Mouse (Mus musculus) embryo, embryonic 10 days (tissue): Measurements from ENCODE around the gene Cited1.
A peak's percentile ranks its signal among the peaks of the same experiment; 100 is the strongest.

ENCODE experiments used
- DNase-seq: peaks from one replicate; pipeline ENCODE4 v3.0.0-alpha.2; 2015; ENCODE audit warnings: low spot score

The Cited1 gene

DNA sequence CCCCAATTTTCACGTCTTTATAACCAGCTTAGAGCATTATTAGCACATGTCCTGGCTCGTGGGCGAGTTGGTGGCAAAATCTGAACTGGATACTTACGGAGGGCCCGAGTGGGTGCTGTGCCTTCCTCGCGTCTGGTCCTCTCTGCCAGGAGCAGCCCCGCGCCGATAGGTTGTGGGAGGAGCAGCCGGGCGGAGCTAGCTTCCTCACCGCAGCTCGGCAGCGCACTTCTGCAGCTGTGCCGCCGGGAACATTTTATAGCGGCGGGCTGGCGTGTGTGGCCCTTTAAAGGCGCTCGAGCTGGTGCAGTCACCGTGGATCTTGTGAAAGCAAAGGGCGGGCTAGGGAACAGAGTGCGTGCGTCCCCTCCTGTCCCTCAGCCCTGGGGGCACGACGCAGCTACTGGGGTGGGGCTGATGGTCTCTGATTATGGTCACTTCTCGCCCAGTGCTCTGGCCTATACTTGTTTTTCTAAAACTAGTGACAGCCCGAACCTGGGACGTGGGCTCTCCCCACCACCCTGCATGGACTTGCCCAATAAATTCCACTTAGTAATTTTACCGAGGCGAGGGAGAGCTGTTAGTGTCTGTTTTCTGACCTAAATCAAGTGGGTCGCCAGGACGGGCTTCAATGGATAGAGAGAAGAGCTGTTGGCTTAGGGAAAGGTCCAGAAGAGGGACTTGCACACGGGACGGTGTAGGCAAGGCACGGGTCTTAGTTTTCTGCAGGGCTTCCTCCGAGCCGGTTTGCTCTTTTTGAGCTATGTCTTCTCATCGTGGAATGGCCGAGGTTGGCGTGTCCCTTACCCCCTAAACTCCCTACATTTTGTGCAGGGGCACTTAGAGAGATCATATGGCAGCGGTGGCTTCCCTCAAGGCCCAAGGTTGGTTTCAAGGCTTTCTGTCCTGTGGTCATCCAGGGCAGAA lies at the start of gene Cited1:
Gene Cited1, minus strand, starts transcription at position 245 of the 924 bp plus-strand sequence.
- peak; percentile 84 for DNase-seq

DNA sequence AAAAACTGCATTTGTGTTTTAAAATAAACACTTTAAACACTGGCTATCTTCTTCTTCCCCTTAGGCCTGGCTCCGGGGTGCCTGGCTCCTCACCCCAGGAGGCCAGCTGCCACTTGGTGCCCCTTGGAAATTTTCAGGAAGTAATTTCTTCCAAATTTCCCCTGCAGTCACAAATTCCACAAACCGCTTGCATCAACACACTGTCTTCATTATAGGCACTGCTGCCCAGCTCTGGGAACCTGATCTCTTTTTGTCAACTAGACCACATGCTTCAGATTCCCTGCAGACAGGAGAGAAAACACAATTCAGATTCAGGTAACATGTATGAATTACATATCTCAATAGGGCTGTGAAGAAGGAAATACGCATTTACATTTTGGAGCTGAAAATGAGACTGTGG lies 32.9 kb upstream of the Cited1 start:
- DNase-seq: no peak

GRCm38 (mm10) chrX:102262620-102263345 lies 10.8 kb upstream of the Cited1 start:
- DNase-seq: no peak

- no peak for DNase-seq
These were observed 7.8 kb upstream of the Cited1 start for GRCm38 (mm10) chrX:102259772-102260171.

- peak; percentile 57 for DNase-seq
These were observed 1.9 kb upstream of the Cited1 start for GRCm38 (mm10) chrX:102253892-102254291.

DNA sequence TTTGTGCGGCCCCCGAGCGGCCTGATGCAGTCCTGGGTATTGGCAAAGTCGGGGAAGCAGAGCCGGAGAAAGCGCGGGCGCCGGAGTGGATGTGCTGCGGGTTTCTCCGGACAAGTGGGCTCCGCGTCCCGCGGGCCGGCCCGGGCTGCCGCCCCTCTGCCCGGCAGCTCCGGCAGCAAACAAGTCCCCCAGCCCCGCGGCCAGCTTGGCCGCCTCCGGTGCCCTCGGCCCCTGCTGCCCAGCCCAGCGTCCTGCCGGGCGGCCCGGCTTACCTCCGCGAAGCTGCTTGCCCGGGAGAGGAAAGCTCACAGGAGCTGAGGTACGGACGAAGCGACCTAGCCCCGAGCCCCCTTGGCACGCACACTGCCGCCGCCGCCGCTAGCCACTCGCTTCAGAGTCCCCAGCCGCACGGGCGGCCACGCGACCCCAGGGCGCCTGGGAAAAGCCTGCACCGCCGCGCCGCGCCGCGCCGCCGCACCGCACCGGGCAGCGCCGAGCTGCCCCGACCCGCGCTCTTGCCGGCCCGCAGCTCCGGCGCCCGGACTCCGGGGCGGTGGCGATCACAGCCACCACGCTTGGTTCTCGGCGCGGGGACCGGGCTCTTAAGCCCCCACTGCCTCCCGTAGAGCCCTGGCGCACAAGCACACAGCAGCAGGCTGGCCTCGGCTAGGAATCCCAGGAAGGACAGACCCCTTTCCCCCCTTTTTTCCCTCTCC lies 602 bp downstream of the Cited1 start:
- peak; percentile 20 for DNase-seq

GRCm38 (mm10) chrX:102250891-102251170 lies 1.1 kb downstream of the Cited1 start:
- DNase-seq: peak; percentile 9

DNA sequence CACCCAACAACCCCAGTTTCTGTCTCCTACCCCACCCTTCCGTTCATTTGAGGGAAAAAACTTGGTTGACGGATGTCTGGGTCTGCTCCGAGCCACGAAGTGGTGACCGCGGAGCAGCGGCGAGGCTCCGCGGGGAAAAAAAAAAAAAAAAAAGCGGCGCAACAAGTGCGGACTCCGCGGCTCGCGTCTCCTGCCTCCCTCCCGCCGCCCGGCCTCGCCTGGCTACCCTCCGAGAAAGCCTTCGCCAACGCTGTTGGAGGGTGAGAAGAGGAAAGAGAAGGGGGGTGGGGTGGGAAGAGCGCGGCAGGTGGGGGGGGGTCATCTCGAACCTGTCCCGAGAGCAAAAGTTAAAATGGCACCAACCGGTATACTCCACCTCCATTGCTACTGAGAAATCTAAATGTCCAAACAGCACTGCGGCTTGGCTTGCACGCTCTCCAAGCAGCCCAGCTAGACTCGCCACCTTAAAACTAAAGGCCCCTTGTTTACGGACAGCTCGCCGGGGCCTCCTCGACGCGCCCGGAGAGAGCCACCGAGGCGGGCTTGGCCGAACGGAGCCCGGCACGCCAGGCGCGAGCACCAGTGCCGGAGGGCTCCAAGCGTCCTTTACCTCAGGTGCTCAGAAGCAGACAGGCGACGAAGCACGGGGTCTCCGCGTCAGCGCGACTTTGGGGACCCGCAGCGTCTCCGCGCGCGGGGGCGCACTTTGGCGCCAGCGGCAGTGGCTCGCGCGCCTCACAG lies 1.7 kb downstream of the Cited1 start:
- DNase-seq: peak; percentile 22

DNA sequence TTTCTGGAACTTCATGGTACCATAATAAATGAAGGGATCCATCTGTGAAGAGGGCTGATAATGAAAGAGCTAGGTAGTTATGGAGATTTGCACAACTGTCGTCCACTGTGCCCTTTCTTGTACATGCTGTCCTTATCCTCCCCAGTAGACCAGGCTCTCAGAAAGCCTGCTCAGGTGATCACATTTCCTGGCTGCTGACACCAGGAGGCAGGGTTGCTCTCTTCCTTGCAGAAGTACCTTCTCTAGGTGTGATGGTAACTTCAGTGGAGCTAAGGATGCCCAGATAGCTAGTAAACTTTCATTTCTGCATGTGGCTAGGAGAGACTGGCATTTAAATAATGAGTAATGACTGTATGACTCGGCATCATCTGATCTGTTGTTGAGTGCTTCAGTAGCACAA lies 7.6 kb downstream of the Cited1 start:
- DNase-seq: no peak

DNA sequence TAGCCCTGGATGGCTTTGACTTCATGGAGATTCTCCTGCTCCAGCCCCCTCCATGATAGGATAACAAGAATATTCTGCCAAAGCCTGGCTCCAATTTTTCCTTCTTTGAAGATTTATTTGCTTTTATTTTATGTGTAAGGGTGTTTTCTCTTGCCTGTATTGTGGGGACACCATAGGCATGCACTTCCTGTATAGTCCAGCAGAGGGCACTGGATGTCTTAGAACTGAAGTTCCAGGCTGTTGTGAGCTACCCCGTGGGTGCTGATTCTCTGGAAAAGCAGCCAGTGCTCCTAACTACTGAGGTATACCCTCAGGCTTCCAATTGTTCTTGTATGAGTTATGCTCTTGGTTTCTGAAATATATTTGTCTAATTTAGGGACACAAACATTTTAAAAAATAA lies 32.9 kb downstream of the Cited1 start:
- peak; percentile 73 for DNase-seq

- DNase-seq: peak; percentile 25
These were observed 36.6 kb downstream of the Cited1 start for GRCm38 (mm10) chrX:102215356-102215755.
